Mouse (Mus musculus): Measurements from ENCODE around the gene Btf3. TPM values are rescaled to one million over a fixed set of nuclear protein-coding genes. Genes with fewer than 3 reads are reported as not detected.

Gene Btf3
- 100 to 1,000 TPM; 201 to 210 TPM for total RNA-seq (2021)
- long read RNA-seq, experiment 1, transcript Btf3-205 (6 exons, 888 nt): major isoform, 163 of 165 reads
- long read RNA-seq, experiment 1, partial matches to known transcripts: 1 of 165 reads
- long read RNA-seq, experiment 1, other reads (novel, unspliced or antisense): 0 of 165 reads
- long read RNA-seq, experiment 2, transcript Btf3-205 (6 exons, 888 nt): major isoform, 96 of 107 reads
- long read RNA-seq, experiment 2, transcript Btf3-201 (6 exons, 1,091 nt): minor isoform, 8 of 107 reads
- long read RNA-seq, experiment 2, partial matches to known transcripts: 1 of 107 reads
- long read RNA-seq, experiment 2, other reads (novel, unspliced or antisense): 0 of 107 reads

DNA sequence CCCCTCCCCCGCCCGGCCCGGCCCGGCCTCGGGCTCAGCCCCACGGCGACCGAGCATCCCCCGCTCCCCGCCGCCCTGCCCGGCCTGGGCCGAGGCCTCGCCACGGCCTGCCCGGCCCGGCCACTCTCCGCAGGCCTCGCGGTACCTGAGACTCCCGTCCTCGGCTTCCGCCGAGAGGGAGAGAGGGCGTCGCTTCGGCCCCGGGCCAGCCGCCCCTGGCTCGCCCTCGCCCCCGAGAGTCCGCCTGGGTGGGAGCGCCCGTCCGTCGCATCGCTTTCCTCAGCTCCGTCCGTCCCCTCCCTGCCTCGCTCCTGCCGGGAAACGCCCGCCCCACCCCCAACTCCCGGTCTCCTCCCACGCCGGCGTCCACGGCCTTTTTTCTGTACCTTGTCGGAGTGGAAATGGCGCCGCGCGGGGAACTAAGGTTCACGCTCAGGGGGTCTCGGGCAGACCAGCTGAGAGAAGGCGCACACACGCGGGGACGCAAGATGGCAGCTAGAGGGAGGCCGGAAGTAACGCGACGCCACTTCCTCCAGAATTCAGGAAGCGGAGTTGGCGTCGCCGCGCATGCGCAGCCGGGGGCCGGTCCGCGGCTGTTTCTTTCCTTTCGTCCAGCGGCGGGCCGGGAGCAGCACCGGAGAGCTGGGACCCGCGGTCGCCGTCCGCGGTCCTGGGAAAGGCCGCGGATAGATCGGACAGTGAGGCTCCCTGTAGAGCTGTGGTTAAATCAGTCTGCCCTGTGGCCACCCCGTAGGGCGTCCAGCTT is at the start of gene Btf3:
Gene Btf3, minus strand, starts transcription at position 527 of the 766 bp plus-strand sequence.
- intact Hi-C loops (cut with DNase I): no loop called here
- DNase-seq: peak; percentile 96

- intact Hi-C loops (cut with DNase I): loop anchor here (5.0 kb wide), 1 partner anchor 136 kb away; no protein-coding TSS in a partner anchor
- DNase-seq: no peak
Observed at GRCm38 (mm10) chr13:98365766-98366421, 49.1 kb upstream of the Btf3 start.

DNA sequence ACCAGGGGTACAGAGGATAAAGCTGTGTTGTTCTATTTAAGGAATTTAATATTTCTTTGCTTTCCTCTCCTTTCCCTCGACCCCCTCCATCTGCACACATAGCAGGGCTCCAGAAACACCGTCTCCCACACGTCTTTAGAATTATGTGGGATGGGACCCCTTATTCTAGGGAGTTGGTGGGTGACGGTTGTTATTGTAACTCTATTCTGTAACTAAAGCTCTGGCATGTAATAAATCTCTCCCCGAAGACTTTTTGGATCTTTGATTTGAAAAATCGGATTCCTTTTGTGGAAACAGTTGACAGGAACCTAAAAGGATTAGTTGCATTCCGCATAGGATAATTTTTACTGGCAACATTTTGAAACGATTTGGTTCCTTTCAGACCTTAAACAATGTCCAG is 48.3 kb upstream of the Btf3 start:
- DNase-seq: no peak
- intact Hi-C loops (cut with DNase I): loop anchor here (5.0 kb wide), 1 partner anchor 137 kb away; no protein-coding TSS in a partner anchor

DNA sequence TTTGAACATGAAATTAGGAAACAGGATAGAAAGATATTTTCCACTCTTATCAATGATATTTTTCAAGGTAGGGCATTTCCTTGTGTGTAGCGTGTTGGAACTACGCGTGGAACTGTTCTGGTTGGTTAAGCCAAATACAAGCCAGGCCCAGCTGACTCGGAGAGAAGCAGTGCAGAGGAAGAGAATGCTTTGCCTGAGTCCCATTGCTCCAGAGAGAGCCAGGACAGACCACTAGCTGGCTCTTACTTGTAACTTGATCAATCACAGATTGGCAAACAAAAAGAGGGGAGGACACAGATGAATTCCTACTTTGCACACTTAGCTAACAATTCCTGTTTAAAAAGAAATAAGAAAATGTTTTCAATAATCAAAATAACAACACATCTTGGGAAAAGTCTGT is 46.2 kb upstream of the Btf3 start:
- no peak for DNase-seq
- intact Hi-C loops (cut with DNase I): no loop called here

DNA sequence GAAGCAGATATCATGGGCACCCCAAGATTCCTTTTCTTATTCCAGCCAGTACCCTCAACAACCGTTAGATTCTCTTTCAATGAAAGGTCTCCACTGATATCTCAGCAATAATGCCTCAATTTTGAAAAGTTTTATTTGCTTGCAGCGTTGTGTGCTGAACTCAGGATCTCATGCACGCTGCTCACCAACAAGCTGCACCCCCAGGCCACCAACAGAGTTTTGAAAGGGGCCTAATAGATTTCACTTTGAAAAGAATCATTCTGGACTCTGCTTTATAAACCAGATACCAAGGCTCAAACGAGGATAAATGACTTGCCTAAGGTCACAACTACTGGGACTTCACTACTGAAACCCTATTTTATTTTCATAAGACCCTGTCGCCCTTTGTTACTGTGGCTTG is 44.4 kb upstream of the Btf3 start:
- no peak for DNase-seq
- intact Hi-C loops (cut with DNase I): no loop called here

- intact Hi-C loops (cut with DNase I): no loop called here
Observed at GRCm38 (mm10) chr13:98360391-98360790, 43.6 kb upstream of the Btf3 start.

GRCm38 (mm10) chr13:98359337-98359736 is 42.5 kb upstream of the Btf3 start:
- intact Hi-C loops (cut with DNase I): loop anchor here (5.0 kb wide), 1 partner anchor 228 kb away; no protein-coding TSS in a partner anchor
- DNase-seq: no peak

More at GRCm38 (mm10) chr13:98360391-98360790, 43.6 kb upstream of the Btf3 start:
- DNase-seq: no peak

DNA sequence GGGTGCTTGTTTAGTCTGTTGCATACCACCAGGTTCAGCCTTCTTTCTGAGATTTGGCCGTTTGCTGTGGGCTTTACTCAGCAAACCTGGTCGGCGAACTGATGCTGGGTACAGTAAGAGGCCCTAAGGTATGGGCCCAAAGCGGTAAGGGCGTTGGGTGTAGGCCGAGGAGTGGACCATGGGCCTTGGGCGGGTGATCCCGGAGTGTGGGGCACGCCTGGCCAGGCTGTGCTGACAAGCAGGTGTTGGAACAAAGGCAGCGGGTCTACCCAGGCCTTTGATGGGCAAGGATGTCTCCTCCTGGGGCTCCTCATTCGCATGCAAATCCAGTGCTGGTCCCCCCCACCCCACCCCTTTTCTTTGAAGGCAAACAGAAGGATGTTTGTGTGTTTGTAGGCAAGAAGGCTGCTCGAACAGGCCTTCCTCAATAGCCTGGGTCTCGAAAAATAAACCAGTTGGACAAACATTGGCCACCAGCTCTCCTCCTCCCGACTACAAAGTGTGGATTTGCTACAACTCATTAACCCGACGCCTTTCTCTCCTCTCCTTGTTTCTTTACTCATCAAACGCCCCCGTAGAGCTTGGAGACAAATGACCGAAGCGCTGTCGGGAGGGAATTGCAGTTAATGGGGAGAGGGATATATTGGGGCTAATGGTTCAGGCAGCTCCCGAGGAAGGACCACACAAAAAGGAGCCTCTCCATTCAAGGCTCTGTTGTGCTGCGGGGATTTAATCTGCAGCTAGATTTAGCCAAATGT is 41.8 kb upstream of the Btf3 start:
- intact Hi-C loops (cut with DNase I): loop anchor here (5.0 kb wide), 1 partner anchor 229 kb away; no protein-coding TSS in a partner anchor
- no peak for DNase-seq

DNA sequence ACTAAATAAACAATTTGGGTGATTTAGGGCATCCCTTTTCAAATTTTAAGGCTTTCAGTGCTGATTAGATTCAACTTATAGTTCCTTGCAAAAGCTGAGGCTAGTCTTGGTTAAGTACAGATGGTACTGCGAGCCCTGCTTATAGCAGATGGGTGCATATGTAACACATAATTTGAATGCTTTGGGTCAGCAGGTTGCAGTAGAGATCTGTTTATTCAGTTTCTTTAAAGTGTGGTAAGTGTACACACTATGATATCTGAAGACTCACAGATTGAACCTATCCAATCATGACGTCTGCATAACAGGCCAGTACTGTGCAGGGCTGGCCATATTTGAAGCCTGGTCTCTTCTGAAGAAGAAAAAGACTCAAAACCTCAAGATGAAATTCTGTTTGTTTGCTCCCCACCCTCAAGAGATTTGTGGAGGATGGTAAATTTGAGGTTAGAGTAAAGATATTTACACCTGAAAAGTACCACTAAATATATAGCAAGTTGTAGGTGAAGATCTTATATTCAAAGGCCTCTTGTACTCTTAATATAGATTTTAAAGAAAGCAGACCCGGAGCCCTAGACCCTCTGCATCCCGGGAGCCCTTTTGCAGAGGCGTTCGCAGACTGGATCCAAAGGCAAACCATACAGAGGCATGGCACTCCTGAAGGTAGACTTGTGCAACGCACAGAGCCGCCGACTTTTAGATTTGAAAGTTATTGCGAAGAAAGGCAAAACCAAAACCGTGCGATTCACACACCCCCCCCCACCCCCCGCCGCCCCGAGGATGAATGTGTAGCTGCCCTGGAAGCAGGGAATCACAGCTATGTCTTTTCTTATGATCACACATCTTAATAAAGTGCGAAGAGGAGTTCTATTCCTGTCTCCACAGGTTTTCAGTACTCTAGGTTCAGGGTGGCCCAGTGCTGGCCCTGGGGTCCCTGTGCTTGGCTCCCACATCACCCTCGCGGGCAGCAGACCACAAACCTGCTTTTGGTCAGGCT is 40.9 kb upstream of the Btf3 start:
- intact Hi-C loops (cut with DNase I): loop anchor here (5.0 kb wide), 1 partner anchor 230 kb away; no protein-coding TSS in a partner anchor

DNA sequence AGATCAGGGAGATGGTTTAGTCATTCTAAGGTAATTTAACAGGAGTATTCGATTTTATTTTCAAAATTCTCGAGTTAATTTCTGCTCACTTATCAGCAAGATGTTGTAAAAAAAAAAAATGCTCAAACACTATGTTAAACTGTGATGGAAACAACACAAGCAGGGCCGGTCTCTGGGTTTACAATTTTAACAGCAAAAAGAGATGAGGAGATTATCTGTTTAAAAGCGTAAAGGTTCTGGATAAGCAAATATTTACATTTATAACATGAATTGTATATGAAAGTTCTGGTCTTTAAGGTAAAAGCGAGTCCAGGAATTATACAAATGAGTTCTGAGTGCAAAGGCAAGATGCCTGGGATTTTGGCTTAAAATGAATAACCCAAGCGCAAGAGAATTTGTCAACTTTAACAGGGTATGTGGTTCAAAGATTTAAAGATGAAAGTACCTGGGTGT is 40.2 kb upstream of the Btf3 start:
- no peak for DNase-seq
- intact Hi-C loops (cut with DNase I): loop anchor here (5.0 kb wide), 1 partner anchor 230 kb away; no protein-coding TSS in a partner anchor

More for the DNA sequence above, 40.9 kb upstream of the Btf3 start:
- no peak for DNase-seq

- no peak for DNase-seq
- intact Hi-C loops (cut with DNase I): loop anchor here (5.0 kb wide), 1 partner anchor 231 kb away; no protein-coding TSS in a partner anchor
Observed at GRCm38 (mm10) chr13:98356176-98356972, 39.6 kb upstream of the Btf3 start.

DNA sequence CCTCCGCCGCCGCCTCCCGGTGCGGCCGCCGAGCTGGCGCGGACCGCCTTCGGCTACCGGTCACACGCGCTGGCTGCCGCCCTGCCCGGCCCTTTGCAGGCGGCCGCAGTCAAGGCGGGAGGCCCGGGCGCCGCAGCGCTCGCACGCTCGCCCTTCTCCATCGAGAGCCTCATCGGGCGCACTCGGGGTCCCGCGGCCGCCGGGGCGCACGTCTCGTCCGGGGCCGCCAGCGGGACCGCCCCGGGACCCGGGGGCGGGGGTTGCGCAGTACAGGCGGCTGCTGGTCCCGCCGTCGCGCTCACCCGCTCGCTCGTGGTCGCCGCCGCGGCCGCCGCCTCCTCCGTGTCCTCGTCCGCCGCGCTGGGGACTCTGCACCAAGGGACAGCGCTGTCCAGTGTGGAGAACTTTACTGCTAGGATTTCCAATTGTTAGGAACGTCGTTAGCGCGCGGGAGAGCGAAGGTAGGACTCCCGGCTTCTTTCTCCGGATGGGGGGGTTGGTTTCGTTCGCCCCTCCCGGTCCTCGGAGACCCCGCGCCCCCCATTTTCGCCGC is 38.8 kb upstream of the Btf3 start:
- peak; percentile 25 to 36 for DNase-seq
- intact Hi-C loops (cut with DNase I): loop anchor here (5.0 kb wide), 1 partner anchor 232 kb away; no protein-coding TSS in a partner anchor

DNA sequence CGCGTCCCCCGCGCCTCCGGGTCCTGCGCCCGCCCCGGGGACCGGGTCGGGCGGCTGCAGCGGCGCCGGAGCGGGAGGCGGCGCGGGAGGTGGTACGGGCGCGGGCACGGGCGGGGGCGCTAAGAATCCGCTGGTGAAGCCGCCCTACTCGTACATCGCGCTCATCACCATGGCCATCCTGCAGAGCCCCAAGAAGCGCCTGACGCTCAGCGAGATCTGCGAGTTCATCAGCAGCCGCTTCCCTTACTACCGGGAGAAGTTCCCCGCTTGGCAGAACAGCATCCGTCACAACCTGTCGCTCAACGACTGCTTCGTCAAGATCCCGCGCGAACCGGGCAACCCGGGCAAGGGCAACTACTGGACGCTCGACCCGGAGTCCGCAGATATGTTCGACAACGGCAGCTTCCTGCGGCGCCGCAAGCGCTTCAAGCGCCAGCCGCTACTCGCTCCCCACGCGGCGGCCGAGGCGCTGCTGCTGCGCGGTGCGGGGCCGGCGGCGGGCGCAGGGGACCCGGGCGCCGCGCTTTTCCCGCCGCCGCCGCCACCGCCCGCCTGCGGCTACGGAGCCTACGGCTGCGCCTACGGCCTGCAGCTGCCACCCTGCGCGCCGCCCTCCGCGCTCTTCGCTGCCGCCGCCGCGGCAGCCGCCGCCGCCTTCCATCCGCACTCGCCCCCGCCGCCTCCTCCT is 38.2 kb upstream of the Btf3 start:
- peak; percentile 16 to 23 for DNase-seq
- intact Hi-C loops (cut with DNase I): loop anchor here (5.0 kb wide), 2 partner anchors 147 to 232 kb away; no protein-coding TSS in a partner anchor

DNA sequence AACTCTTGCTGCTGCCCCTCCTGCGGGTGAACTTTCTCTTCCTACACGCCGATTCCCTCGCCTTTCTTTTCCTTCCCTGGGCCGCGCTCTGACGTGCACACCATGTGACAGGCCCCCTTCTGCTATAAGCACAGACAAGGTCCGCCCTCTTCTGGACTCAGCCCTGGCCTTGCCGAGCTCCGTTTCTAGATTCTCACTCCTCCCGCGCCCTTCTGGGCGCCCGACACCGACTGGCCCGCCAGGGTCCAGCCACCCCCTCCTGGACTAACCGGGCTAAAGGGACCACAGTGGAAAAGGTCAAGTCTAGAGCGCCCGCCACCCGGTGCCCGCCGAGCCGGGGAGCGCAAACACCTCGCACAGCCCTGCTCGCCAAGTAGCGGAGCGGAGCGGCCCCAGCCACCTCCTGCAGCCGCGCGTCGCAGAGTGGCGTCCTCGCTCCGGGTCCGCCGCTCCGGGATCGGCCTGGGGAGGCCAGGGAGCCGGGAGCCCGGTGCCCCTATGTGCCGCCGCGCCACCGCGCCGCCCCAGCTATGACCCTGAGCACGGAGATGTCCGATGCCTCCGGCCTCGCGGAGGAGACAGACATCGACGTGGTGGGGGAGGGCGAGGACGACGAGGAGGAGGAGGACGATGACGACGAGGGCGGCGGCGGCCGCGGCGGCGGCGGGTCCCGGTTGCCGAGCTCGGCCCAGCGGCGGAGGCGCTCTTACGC is 37.4 kb upstream of the Btf3 start, which contains the start of gene Foxd1:
Gene Foxd1, plus strand, starts transcription at position 153 of the 712 bp plus-strand sequence.
- peak; percentile 28 to 29 for DNase-seq
- intact Hi-C loops (cut with DNase I): loop anchor here (5.0 kb wide), 1 partner anchor 148 kb away; no protein-coding TSS in a partner anchor

DNA sequence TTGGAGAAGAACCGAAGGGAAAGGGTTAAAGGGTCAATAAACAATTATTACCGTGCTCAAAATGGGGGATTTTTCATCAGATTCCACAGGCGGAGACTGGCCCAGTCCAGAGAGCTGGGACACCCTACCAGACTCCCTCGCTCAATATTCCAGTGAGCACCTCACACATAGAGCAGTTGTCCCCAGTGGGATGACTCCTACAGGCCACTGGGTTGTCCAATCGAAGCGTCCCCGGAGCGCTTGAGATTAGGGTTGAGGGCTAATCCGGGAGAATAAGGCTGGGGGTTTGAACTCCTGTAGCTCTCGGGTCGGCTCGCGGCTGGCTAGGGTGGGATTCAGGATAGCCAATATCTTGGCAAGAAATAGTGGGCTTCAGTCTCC is 36.9 kb upstream of the Btf3 start:
- intact Hi-C loops (cut with DNase I): loop anchor here (5.0 kb wide), 1 partner anchor 149 kb away; no protein-coding TSS in a partner anchor

More for the DNA sequence above, 36.9 kb upstream of the Btf3 start:
- DNase-seq: no peak
